Mouse (Mus musculus) heart, embryonic 13.5 days (tissue): ENCODE measurements around the gene Gm21983. TPM values are rescaled to one million over a fixed set of nuclear protein-coding genes. Genes with fewer than 3 reads are reported as not detected.

Experiments used
- ATAC-seq: fragments of 200-750 bp; cut with Nextera tagmentation; 2 replicates; pipeline ENCODE4 v1.8.0; 2017; ENCODE audit warnings: moderate TSS enrichment; ENCODE audit not compliant: insufficient number of reproducible peaks, low FRiP score, low TSS enrichment; ENCODE audit errors: extremely low read depth
- H3K27ac ChIP-seq: fragments of 300-500 bp; sonication (generic); replicated peaks from 2 replicates; pipeline ENCODE4 v1.5.1; 2015; ENCODE audit warnings: moderate library complexity, mild to moderate bottlenecking, inconsistent platforms
- H3K27me3 ChIP-seq: fragments of 300-500 bp; sonication (generic); replicated peaks from 2 replicates; pipeline ENCODE4 v1.6.1; 2015; ENCODE audit warnings: mild to moderate bottlenecking, inconsistent platforms
- H3K36me3 ChIP-seq: fragments of 300-500 bp; sonication (generic); 2 replicates; pipeline ENCODE4 v1.6.1; 2015; ENCODE audit warnings: mild to moderate bottlenecking, inconsistent platforms
- H3K4me1 ChIP-seq: fragments of 300-500 bp; sonication (generic); 2 replicates; pipeline ENCODE4 v1.6.1; 2015; ENCODE audit warnings: inconsistent platforms
- H3K4me2 ChIP-seq: fragments of 300-500 bp; sonication (generic); 2 replicates; pipeline ENCODE4 v1.6.1; 2015; ENCODE audit warnings: inconsistent platforms, mild to moderate bottlenecking, moderate library complexity
- H3K4me3 ChIP-seq: fragments of 300-500 bp; sonication (generic); 2 replicates; pipeline ENCODE4 v1.5.1; 2015; ENCODE audit warnings: moderate library complexity, mild to moderate bottlenecking, inconsistent platforms
- H3K9ac ChIP-seq: fragments of 300-500 bp; sonication (generic); 2 replicates; pipeline ENCODE4 v1.6.1; 2015; ENCODE audit warnings: inconsistent platforms, mild to moderate bottlenecking, moderate library complexity
- H3K9me3 ChIP-seq: fragments of 300-500 bp; sonication (generic); 2 replicates; pipeline ENCODE4 v1.6.1; 2016; ENCODE audit warnings: inconsistent platforms
- WGBS: fragments of 180-500 bp; shearing (Covaris S2); methylation state at CpG from one replicate; pipeline ENCODE4 v1.1.7; 2015; ENCODE audit warnings: mixed read lengths; 5-methylcytosine and 5-hydroxymethylcytosine counted together
- polyA plus RNA-seq: library from polyadenylated mRNA; unstranded; fragments of >200 nt; fragmentation: Nextera tagmentation; extraction: Ambion mirVana; gene quantifications from 2 replicates; pipeline ENCODE4 v1.2.1, GENCODE M21; 2015

Gene Gm21983
- polyA plus RNA-seq, result 0.31 TPM in 1 of 2 replicates, not detected in the other

DNA sequence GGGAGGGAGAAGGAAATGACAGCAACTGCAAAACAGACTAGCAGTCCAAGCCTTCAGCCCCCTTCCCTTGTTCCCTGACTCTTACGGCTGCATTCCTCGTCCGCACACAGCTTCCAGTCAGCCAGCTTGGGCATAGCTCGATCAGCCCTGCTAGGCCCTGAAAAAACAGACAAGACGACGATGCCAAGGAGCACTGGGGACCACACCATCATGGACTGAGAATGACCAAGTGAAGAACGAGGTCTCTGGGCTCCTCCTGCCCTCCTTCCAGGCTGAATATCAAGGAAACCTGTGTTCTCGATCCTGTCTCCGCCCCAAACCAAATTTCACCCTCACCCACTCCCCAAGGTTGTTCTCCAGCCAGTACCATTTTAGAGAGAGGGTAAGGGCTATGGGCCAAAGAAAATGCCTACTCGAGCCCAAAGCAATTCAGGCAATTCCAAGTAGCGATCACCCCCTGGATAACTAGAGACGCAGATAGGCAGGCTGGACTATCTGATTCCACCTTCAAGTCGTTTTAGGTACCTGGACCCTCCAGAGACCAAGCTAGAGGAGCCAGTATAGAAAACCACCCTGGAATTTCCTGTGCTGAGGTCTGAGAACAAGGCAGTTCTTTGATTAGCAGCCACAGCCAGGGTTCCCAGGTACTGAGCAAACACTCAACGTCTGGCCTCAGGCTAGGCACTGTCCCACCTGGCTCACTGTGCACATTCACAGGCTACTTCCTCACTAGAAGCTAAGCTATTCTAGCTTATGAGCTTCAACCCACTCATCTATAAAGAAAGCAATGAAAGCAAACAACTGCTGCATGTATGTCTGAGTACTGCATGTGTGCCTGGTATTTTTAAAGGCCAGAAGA lies at the start of gene Gm21983, which contains the start of gene Mia:
Gene Gm21983, minus strand, starts transcription at position 250 of the 859 bp plus-strand sequence.
Gene Mia, minus strand, starts transcription at position 321 of the 859 bp plus-strand sequence.
- WGBS, result 56% methylated on average over 14 of the region's 14 CpGs
- 0 out of 2 replicates have a peak within 1 kb of the TSS, but pooled peaks have one; percentile 7 for H3K9ac ChIP-seq
- H3K4me1 ChIP-seq, result peaks cover 24% of the 10 kb centered on the region
- no peak for ATAC-seq
- no peaks in the 10 kb centered on the region for H3K27me3 ChIP-seq
- H3K9me3 ChIP-seq, result no peaks in the 10 kb centered on the region
- H3K27ac ChIP-seq, result peak within 1 kb of the TSS; percentile 81; the same call in 1 of the 2 replicates
- 0 out of 2 replicates have a peak within 1 kb of the TSS, but pooled peaks have one; percentile 82 for H3K4me3 ChIP-seq
- peaks cover 30% of the 10 kb centered on the region for H3K36me3 ChIP-seq
- no peak within 1 kb of the TSS for H3K4me2 ChIP-seq

DNA sequence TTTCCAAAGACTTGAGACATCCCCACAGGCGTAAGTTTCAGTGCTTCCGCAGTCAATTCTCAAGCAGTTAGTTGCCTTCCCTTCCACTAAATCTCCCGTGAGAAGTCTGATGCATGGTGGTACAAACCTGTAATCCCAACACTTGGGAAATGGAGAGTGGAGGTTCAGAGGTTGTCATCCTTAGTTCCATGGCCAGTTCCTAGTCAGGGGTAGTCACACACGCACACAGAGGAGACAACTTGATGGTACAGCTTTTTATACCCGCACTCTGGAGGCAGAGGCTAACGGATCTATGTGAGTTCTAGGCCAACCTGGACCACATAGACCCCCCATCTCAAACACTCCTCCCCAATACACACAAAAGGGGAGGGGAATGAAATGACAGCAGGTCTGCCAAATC lies 48.0 kb upstream of the Gm21983 start:
- H3K36me3 ChIP-seq, result no peaks in the 10 kb centered on the region
- no peak for ATAC-seq
- peak overlapping the region; percentile 85 for H3K9ac ChIP-seq
- H3K27me3 ChIP-seq, result no peaks in the 10 kb centered on the region
- no peaks in the 10 kb centered on the region for H3K9me3 ChIP-seq
- peak overlapping the region; percentile 87 for H3K4me3 ChIP-seq
- WGBS, result 20% methylated on average over 6 of the region's 6 CpGs
- H3K27ac ChIP-seq, result peak overlapping the region; percentile 89
- peak overlapping the region; percentile 93 for H3K4me2 ChIP-seq
- peaks cover 57% of the 10 kb centered on the region for H3K4me1 ChIP-seq

DNA sequence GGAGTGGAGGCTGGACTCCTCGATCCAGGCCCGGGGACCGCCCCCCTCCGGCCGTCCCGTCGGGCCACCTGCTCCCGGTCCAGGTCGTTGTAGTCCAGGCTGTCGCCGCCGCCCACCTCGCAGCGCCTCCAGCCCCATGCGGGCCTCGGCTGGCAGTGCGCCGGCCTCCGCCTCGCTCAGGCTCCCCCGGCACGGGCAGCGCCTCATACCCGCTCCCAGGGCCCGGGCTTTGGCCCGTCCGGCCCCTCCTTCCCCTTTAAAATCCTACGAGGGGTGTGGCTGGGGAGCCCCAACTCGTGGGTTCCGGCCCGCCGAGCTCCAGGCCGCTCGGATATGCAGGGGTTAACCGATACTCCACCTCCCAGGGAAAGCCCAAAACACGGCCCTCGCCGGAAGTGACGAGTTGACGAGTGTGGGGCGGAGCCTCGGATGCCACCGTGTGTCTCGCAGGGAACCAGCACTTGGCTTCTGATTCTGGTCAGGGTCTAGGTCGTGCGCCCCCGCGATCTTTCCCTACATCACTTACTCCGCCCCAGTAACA lies 47.5 kb upstream of the Gm21983 start, which contains the start of gene Itpkc:
Gene Itpkc, minus strand, starts transcription at position 381 of the 541 bp plus-strand sequence.
- peak within 1 kb of the TSS; percentile 93 for H3K4me2 ChIP-seq
- no peaks in the 10 kb centered on the region for H3K36me3 ChIP-seq
- H3K9ac ChIP-seq, result peak within 1 kb of the TSS; percentile 85
- ATAC-seq, result peak; percentile 68
- WGBS, result under 1% methylated on average over 48 of the region's 49 CpGs
- no peaks in the 10 kb centered on the region for H3K27me3 ChIP-seq
- peak within 1 kb of the TSS; percentile 89 for H3K27ac ChIP-seq
- H3K4me1 ChIP-seq, result peaks cover 54% of the 10 kb centered on the region
- no peaks in the 10 kb centered on the region for H3K9me3 ChIP-seq
- peak within 1 kb of the TSS; percentile 87 for H3K4me3 ChIP-seq

DNA sequence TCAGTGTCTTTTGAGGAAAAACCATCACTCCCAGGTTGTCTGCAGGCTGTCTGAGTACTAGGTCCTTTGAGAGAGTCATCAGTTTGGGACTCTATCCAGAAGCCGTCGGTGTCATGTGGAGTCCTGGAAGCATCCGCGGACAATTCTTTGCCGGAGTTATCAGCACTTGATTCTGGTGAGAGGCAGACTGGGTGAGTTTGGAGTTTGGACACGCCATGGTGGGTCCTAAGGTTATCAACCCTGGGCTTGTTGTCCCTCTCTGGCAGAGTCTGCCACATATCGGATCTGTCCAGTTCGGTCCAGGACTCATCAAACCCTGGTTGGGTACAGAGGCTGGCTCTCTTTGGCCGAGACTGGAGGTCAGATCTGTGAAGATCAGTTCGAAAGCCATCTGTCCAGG lies 46.8 kb upstream of the Gm21983 start:
- ATAC-seq, result no peak
- H3K4me3 ChIP-seq, result peak overlapping the region; percentile 87
- peak overlapping the region; percentile 85 for H3K9ac ChIP-seq
- no peaks in the 10 kb centered on the region for H3K27me3 ChIP-seq
- H3K36me3 ChIP-seq, result 0 out of 2 replicates have a peak, but pooled peaks cover 1% of the 10 kb centered on the region
- peak overlapping the region; percentile 93 for H3K4me2 ChIP-seq
- H3K4me1 ChIP-seq, result peaks cover 53% of the 10 kb centered on the region
- H3K9me3 ChIP-seq, result no peaks in the 10 kb centered on the region
- WGBS, result 1% methylated on average over 10 of the region's 10 CpGs
- peak overlapping the region; percentile 89 for H3K27ac ChIP-seq

DNA sequence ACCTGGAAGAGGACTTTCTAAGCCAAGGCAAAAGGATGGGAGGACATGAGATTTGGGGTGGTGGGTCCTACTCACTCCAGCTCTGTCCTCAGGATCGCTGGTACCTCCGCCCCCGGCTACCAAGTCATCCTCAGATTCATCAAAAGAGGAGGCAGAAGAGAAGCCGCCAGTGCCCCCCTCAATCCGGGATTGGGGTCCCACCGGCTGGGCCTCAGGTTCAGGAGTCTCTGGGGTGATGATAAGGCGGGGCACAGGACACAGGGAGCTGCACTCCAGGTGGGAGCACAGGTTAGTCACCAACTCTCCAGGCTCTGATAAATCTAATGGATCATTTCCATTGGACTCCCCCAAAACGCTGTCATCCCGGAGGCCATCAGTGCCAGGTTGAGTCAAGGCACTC lies 46.4 kb upstream of the Gm21983 start:
- Histone ChIP-seq H3K9me3 (no peaks in the 10 kb centered on the region), H3K4me1 (peaks cover 50% of the 10 kb centered on the region), H3K27me3 (no peaks in the 10 kb centered on the region), H3K27ac (no peak overlapping the region), H3K9ac (peak overlapping the region; percentile 85), H3K4me2 (peak overlapping the region; percentile 93), H3K36me3 (0 out of 2 replicates have a peak, but pooled peaks cover 5% of the 10 kb centered on the region), H3K4me3 (peak overlapping the region; percentile 87)
- no peak for ATAC-seq
- 32% methylated on average over 9 of the region's 9 CpGs for WGBS

DNA sequence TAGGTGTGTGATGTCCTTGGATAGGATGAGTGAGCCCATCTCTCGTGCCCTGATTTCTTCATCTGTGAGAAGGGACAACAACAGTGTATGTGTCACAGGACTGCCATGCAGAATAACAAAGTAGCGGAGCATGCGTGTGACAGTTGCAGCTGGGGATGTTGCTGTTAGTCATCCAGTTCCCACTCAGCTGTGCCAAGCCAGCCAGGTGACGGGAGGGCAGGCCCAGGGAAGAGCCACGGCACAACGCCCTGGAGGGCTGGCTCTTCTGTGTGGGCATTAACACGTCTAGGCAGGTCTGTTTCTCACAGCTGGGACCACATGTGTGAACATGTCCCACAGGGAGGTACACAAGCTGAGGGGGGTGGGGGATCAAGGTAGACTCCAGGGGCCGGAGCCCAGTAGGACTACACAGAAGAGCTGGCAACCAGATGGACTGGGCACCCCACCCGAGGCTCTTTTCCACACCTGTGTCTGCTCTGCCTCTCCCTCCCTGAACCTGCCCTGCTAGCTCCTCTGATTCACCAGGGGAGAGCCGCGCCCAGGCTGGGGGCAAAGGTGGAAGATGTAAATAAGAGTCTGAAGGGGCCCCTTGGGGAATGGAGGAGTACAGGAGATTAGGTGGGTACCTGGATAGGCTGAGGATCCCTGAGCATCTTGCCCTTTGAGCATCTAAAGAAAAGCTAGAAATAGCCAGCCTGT lies 44.1 kb upstream of the Gm21983 start:
- H3K4me3 ChIP-seq, result 0 out of 2 replicates have a peak overlapping the region, but pooled peaks have one; percentile 6

DNA sequence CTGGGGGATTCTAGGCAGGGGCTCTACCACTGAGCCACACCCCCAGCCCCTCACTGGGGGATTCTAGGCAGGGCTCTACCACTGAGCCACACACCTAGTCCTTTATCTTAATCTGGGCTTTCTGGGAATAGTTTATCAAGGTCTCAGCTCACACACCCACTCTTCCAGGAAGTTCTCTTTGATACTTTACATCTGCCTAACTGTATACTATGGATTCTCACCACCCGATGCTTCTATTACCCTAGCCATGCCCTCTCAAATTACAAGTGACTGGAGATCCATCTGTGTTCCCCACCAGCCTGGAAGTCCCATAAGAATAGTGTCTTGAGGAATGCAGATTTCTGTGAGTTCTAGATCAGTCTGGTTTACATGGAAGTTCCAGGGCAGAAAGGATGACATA lies 41.7 kb upstream of the Gm21983 start:
- Histone ChIP-seq H3K4me2 (no peak overlapping the region), H3K27me3 (no peaks in the 10 kb centered on the region), H3K9me3 (no peaks in the 10 kb centered on the region), H3K27ac (no peak overlapping the region), H3K36me3 (peaks cover 22% of the 10 kb centered on the region), H3K4me3 (no peak overlapping the region), H3K9ac (no peak overlapping the region), H3K4me1 (peaks cover 43% of the 10 kb centered on the region)
- ATAC-seq, result no peak
- 56% methylated on average over 1 of the region's 1 CpGs for WGBS

More for the DNA sequence above, 44.1 kb upstream of the Gm21983 start:
- Histone ChIP-seq H3K9ac (peak overlapping the region; percentile 65), H3K4me1 (peaks cover 51% of the 10 kb centered on the region), H3K27me3 (no peaks in the 10 kb centered on the region), H3K27ac (no peak overlapping the region), H3K36me3 (peaks cover 11% of the 10 kb centered on the region), H3K4me2 (peak overlapping the region; percentile 93), H3K9me3 (no peaks in the 10 kb centered on the region)
- no peak for ATAC-seq
- 82% methylated on average over 11 of the region's 11 CpGs for WGBS

DNA sequence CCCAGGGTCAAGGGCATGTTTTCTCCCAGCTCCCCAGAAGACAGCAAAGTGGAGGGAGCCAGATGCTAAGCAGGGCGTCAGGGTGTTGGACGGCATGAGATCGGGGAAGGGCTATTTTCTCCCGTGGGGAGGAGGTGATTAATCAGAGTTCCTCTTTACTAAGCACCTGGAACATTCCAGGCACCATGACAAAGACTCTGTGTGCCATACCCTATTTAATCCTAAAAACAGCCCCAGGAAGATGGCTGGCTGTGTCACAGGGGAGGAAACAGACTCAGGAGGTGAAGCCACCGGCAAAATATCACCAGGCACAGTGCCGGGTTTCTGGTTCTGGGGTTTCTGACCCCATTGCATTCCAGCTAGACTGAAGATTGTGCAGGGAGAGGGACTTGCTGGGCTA lies 41.1 kb upstream of the Gm21983 start:
- ATAC-seq, result no peak
- 0 out of 2 replicates have a peak overlapping the region, but pooled peaks have one; percentile 38 for H3K9ac ChIP-seq
- H3K9me3 ChIP-seq, result no peaks in the 10 kb centered on the region
- WGBS, result 70% methylated on average over 6 of the region's 6 CpGs
- peaks cover 37% of the 10 kb centered on the region for H3K4me1 ChIP-seq
- H3K36me3 ChIP-seq, result peaks cover 26% of the 10 kb centered on the region
- H3K4me2 ChIP-seq, result no peak overlapping the region
- H3K4me3 ChIP-seq, result no peak overlapping the region
- H3K27me3 ChIP-seq, result no peaks in the 10 kb centered on the region
- H3K27ac ChIP-seq, result no peak overlapping the region

DNA sequence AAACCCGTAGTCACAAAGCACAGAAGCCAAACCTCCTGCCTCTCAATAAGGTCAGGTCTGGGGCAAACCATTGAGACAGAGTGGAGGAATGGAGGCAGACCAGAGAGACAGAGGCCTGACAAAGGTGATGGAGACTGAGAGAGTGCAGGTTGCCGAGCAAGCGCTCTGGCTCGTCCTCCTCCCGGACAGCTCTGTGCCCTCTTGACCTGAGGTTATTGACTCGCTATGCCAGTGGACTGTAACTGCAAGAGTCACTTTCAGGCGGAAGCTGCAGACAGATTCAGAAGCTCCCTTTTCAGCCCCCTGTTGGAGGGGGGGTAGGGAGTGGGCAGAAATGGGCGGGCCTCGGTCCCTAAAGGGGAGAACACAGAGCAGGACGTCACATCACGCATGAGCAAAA lies 39.1 kb upstream of the Gm21983 start:
- H3K4me3 ChIP-seq, result no peak overlapping the region
- ATAC-seq, result no peak
- no peak overlapping the region for H3K9ac ChIP-seq
- 81% methylated on average over 11 of the region's 11 CpGs for WGBS
- peaks cover 17% of the 10 kb centered on the region for H3K4me1 ChIP-seq
- H3K4me2 ChIP-seq, result no peak overlapping the region
- no peaks in the 10 kb centered on the region for H3K27me3 ChIP-seq
- no peaks in the 10 kb centered on the region for H3K9me3 ChIP-seq
- peaks cover 46% of the 10 kb centered on the region for H3K36me3 ChIP-seq
- H3K27ac ChIP-seq, result no peak overlapping the region

DNA sequence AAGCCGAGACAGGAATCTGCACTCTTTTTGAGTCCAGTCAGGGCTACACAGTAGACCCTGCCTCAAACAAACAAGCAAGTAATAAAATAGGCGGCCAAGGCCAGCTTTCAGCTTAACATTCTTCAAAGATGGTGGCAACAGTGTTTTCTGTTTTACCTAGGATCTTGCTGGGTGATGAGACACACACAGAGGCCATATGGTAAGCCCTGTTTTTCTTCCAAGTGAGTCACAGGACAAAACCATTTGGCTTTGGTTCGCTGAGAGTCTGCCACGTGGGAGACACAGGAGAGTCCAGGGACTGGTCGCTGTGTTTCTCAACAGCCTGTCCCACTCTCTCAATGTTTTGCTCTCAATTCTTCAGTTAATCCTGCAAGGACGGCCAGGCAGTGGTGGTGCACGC lies 37.7 kb upstream of the Gm21983 start:
- Histone ChIP-seq H3K36me3 (peaks cover 58% of the 10 kb centered on the region), H3K4me2 (no peak overlapping the region), H3K27ac (no peak overlapping the region), H3K27me3 (no peaks in the 10 kb centered on the region), H3K4me3 (no peak overlapping the region), H3K9ac (no peak overlapping the region), H3K4me1 (0 out of 2 replicates have a peak, but pooled peaks cover 5% of the 10 kb centered on the region), H3K9me3 (no peaks in the 10 kb centered on the region)
- WGBS, result 82% methylated on average over 7 of the region's 7 CpGs
- no peak for ATAC-seq

DNA sequence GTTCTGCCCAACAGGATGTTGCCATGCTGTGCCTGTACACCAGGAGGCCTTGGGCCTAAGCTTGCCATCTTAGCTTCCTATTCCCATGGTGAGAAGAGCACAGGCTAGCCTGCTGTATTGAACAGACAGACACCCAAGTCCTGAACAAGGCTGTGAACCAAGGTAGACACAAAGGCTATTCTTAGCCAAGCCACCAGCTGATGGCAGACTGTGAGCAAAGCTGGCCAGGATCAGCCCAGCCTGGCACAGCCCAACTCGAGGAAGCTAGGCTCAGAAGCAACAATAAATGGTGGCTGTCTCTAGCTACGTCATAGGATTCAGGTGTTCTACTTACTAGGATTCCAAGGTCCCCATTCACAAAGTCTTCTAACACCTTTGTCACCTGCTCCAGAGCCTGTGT lies 31.7 kb upstream of the Gm21983 start:
- 76% methylated on average over 2 of the region's 2 CpGs for WGBS
- no peak for ATAC-seq
- H3K4me2 ChIP-seq, result no peak overlapping the region
- H3K27ac ChIP-seq, result no peak overlapping the region
- H3K4me1 ChIP-seq, result no peaks in the 10 kb centered on the region
- H3K4me3 ChIP-seq, result no peak overlapping the region
- H3K27me3 ChIP-seq, result no peaks in the 10 kb centered on the region
- no peak overlapping the region for H3K9ac ChIP-seq
- peaks cover 93% of the 10 kb centered on the region for H3K36me3 ChIP-seq
- no peaks in the 10 kb centered on the region for H3K9me3 ChIP-seq
